Mouse (Mus musculus) embryonic fibroblast, embryonic 13.5 days (primary cell): ENCODE data around the gene Rpl36a-ps1.

Source experiments
- CTCF ChIP-seq: IDR thresholded peaks from 2 replicates; pipeline ENCODE4 v1.5.1; 2011; ENCODE audit warnings: mild to moderate bottlenecking, control low read depth, low read length, moderate library complexity, borderline replicate concordance; ENCODE audit not compliant: insufficient read depth
- POLR2A ChIP-seq: IDR thresholded peaks from 2 replicates; pipeline ENCODE4 v1.6.1; 2011; ENCODE audit warnings: low read depth, mild to moderate bottlenecking, control low read depth, low read length, moderate library complexity

DNA sequence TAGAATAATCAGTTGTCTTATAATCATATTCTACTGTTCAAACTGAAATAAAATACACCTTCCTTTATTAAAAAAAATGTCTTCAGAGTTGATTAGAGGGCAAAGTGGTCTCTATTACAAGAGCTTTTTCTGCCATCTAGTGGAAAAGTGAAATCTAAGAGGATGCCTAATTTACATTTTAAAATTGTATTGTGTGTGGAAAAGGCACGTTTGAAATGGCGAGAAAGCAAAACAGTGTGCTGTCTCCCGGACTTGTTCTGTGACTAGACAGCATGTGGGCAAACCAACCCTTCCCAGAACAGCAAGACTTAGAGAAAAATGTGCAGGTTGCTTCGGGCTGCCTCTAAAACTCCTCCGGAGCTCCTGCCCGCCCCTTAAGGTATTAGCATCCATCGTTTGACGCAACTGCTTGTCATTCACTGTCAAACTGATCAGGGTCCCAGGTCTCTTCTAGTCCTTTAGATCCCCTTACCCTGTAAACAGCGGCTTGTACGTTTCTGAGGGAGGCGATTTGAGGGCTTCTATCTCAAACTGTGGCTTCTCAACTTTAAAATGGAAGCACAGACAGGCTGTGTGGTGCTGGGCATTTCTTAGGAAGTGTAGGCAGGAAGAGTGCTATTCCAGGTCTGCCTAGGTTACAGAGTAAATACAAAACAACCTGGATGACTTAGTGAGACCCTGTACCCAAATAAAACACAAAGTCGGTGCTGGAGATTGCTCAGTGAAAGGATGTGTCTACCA, 28.4 kb upstream of the Rpl36a-ps1 start:
- TF ChIP-seq CTCF (no peak), POLR2A (no peak)
